Mouse (Mus musculus) forebrain, postnatal 0 days (tissue): ENCODE measurements at regions not wholly inside any gene's neighbourhood (a gene's known extent, or its start where the extent isn't known, plus 50 kb on each side); places are given as distances from the start of the nearest gene placed in this dataset.

Experiments used
- ATAC-seq: fragments of 200-750 bp; cut with Nextera tagmentation; 2 replicates; pipeline ENCODE4 v1.8.0; 2017; ENCODE audit warnings: mild to moderate bottlenecking, moderate library complexity
- DNase-seq: peaks from one replicate; pipeline ENCODE4 v3.0.0-alpha.2; 2015
- H3K27ac ChIP-seq: fragments of 300-500 bp; sonication (generic); 2 replicates; pipeline ENCODE4 v1.5.1; 2014; ENCODE audit warnings: low read depth, mild to moderate bottlenecking, antibody characterized with exemption, low read length, moderate library complexity, mixed read lengths
- H3K27me3 ChIP-seq: fragments of 300-500 bp; sonication (generic); 2 replicates; pipeline ENCODE4 v1.6.1; 2014; ENCODE audit warnings: mild to moderate bottlenecking, low read length, mixed read lengths; ENCODE audit not compliant: insufficient read depth
- H3K36me3 ChIP-seq: fragments of 300-500 bp; sonication (generic); 2 replicates; pipeline ENCODE4 v1.6.1; 2014; ENCODE audit warnings: mild to moderate bottlenecking, moderate library complexity; ENCODE audit not compliant: insufficient read depth
- H3K4me1 ChIP-seq: fragments of 300-500 bp; sonication (generic); 2 replicates; pipeline ENCODE4 v1.6.1; 2014; ENCODE audit warnings: antibody characterized with exemption; ENCODE audit not compliant: insufficient read depth
- H3K4me2 ChIP-seq: fragments of 300-500 bp; sonication (generic); 2 replicates; pipeline ENCODE4 v1.6.1; 2014; ENCODE audit warnings: low read depth, mild to moderate bottlenecking, moderate library complexity
- H3K4me3 ChIP-seq: fragments of 300-500 bp; sonication (generic); 2 replicates; pipeline ENCODE4 v1.5.1; 2014; ENCODE audit warnings: low read depth, low read length, mixed read lengths
- H3K9ac ChIP-seq: fragments of 300-500 bp; sonication (generic); 2 replicates; pipeline ENCODE4 v1.6.1; 2014; ENCODE audit warnings: mild to moderate bottlenecking
- H3K9me3 ChIP-seq: fragments of 300-500 bp; sonication (generic); 2 replicates; pipeline ENCODE4 v1.6.1; 2016; ENCODE audit warnings: low read length
- CTCF ChIP-seq: sonication (generic); IDR thresholded peaks from 2 replicates; pipeline ENCODE4 v1.5.1; 2016; ENCODE audit warnings: antibody characterized with exemption, control low read depth, low read depth
- WGBS: fragments of 180-500 bp; shearing (Covaris S2); extraction: QIAGEN DNeasy Blood & Tissue Kit; methylation state at CpG from one replicate; pipeline ENCODE4 v1.1.7; 2014; 5-methylcytosine and 5-hydroxymethylcytosine counted together

DNA sequence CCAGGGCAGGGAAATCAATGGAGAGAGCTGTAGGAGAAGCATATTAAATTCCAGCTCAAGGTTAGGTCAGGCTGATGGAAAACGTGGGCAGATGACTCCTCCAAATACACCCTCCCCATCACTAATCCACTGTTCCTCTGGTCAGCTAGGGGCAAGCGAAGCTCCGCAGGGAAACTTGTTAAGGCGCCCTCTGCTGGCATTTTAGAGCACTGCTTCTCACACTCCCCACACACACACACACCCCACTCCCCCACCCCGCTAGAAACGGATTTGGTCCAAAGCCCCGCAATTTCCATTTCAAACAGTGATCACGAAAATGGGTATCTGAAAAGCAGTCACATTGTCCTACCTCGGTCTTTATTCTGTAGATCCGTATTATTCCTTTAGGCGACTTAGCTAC lies 259.0 kb upstream of the Gpc5 start:
- H3K9ac ChIP-seq, result no peak overlapping the region
- H3K36me3 ChIP-seq, result no peaks in the 10 kb centered on the region
- H3K27ac ChIP-seq, result no peak overlapping the region
- 0 out of 2 replicates have a peak, but pooled peaks have one; percentile 7 for TF ChIP-seq CTCF
- H3K4me2 ChIP-seq, result no peak overlapping the region
- H3K9me3 ChIP-seq, result no peaks in the 10 kb centered on the region
- no peaks in the 10 kb centered on the region for H3K27me3 ChIP-seq
- ATAC-seq (no peak; the same call in 1 of the 2 replicates), DNase-seq (no peak)
- WGBS, result 69% methylated on average over 11 of the region's 11 CpGs
- H3K4me1 ChIP-seq, result no peaks in the 10 kb centered on the region
- H3K4me3 ChIP-seq, result no peak overlapping the region

GRCm38 (mm10) chr14:114836723-114837349 lies 255.2 kb upstream of the Gpc5 start:
- no peaks in the 10 kb centered on the region for H3K9me3 ChIP-seq
- ATAC-seq, result no peak
- no peak overlapping the region for H3K4me2 ChIP-seq
- 54% methylated on average over 3 of the region's 3 CpGs for WGBS
- H3K27me3 ChIP-seq, result no peaks in the 10 kb centered on the region
- DNase-seq, result no peak
- no peak overlapping the region for H3K27ac ChIP-seq
- no peak for TF ChIP-seq CTCF
- H3K36me3 ChIP-seq, result no peaks in the 10 kb centered on the region
- no peaks in the 10 kb centered on the region for H3K4me1 ChIP-seq
- no peak overlapping the region for H3K9ac ChIP-seq
- H3K4me3 ChIP-seq, result no peak overlapping the region

DNA sequence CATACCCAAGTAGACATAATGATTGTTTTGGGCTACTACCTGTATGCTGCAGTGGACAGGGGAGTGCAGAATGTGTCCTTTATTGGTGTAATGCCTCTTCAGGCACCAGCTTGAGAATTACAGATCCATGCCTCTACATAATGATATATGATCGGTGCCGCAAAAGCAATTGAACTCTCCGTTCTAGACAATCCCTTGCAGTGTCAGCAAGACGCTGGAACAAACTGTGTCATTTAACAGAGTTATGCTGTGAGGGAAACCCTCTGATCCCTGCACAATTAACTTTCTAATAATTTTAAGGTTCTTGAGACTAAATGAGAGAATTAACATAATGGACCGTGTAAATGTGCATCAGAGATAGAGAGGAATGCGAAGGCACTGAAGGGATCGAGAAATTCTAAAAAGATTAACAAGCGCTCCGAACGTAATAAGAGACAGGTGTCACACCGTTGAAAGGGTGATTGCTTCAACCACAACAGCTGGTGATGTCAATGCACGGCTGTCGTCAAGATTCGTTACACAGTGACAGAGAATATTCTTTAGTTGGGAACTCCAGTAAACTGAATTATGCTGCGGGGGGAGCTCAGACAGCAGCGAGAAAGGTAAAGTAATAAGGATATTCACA lies 254.3 kb upstream of the Gpc5 start:
- H3K4me1 ChIP-seq, result no peaks in the 10 kb centered on the region
- peak overlapping the region; percentile 14 for H3K4me2 ChIP-seq
- no peak overlapping the region for H3K4me3 ChIP-seq
- ATAC-seq, result no peak
- H3K27me3 ChIP-seq, result no peaks in the 10 kb centered on the region
- H3K9ac ChIP-seq, result no peak overlapping the region; the same call in 1 of the 2 replicates
- DNase-seq, result no peak
- TF ChIP-seq CTCF, result no peak
- WGBS, result 18% methylated on average over 16 of the region's 16 CpGs
- no peak overlapping the region for H3K27ac ChIP-seq
- H3K36me3 ChIP-seq, result no peaks in the 10 kb centered on the region
- no peaks in the 10 kb centered on the region for H3K9me3 ChIP-seq

DNA sequence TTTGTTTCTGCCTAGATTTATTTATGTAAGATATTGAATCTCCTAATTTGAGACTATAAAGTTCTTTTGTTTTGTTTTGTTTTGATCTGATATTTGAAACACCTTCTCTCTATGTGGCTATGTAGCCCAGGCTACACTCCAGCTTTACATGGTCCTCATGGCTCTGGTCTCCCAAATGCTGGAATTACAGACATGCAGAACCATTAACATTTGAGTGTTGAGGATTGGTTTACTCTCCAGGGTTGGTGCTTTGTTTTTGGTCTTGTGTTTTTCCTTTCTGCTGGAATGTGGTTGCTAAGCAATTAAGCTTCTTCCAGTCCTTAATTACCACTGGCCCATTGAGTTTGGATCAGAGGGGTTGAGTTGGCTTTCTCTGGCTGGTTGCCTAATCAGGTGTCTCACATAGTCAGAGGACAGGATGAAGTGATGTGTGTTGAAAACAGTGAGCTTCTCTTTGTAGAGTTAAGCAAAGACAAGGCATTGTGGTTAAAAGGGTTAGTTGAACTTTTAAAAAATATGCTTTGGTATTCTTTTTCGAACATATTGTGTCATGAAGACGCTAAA lies 252.6 kb upstream of the Gpc5 start:
- no peak overlapping the region for H3K4me2 ChIP-seq
- H3K9ac ChIP-seq, result no peak overlapping the region
- no peaks in the 10 kb centered on the region for H3K27me3 ChIP-seq
- no peak for DNase-seq
- ATAC-seq, result no peak
- H3K4me3 ChIP-seq, result no peak overlapping the region
- H3K9me3 ChIP-seq, result no peaks in the 10 kb centered on the region
- no peaks in the 10 kb centered on the region for H3K4me1 ChIP-seq
- H3K36me3 ChIP-seq, result no peaks in the 10 kb centered on the region
- TF ChIP-seq CTCF, result no peak
- 12% methylated on average over 2 of the region's 2 CpGs for WGBS
- H3K27ac ChIP-seq, result no peak overlapping the region

- WGBS, result 80% methylated on average over 5 of the region's 5 CpGs
- no peak overlapping the region for H3K9ac ChIP-seq
- H3K4me3 ChIP-seq, result no peak overlapping the region
- H3K27ac ChIP-seq, result no peak overlapping the region
- no peak for TF ChIP-seq CTCF
- H3K4me2 ChIP-seq, result no peak overlapping the region
- ATAC-seq, result no peak
- H3K36me3 ChIP-seq, result no peaks in the 10 kb centered on the region
- H3K9me3 ChIP-seq, result no peaks in the 10 kb centered on the region
- H3K27me3 ChIP-seq, result no peaks in the 10 kb centered on the region
- no peak for DNase-seq
- no peaks in the 10 kb centered on the region for H3K4me1 ChIP-seq
These were observed 251.2 kb upstream of the Gpc5 start for GRCm38 (mm10) chr14:114840766-114841165.

DNA sequence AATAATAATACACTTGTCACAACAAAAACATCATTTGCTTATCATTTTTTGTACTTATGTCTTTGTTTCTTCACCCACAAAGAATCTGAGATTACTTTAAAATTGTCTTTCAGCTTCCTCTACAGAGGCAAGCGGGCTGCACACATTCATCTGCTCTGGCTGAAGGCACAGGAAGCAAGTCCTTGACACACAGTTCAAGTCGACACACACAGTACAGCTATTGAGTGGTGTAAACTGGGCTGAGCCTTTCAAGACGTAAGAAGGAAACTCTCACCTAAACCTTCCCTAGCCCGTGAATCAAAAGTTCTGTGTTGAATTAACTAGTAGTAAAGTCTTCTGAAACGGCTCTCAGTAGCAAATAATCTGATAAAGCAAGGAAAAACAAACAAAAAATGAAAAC lies 250.5 kb upstream of the Gpc5 start:
- Histone ChIP-seq H3K4me1 (no peaks in the 10 kb centered on the region), H3K9me3 (no peaks in the 10 kb centered on the region), H3K4me2 (no peak overlapping the region), H3K36me3 (no peaks in the 10 kb centered on the region), H3K27ac (no peak overlapping the region), H3K9ac (no peak overlapping the region), H3K27me3 (no peaks in the 10 kb centered on the region), H3K4me3 (no peak overlapping the region)
- ATAC-seq (no peak), DNase-seq (no peak)
- WGBS, result 64% methylated on average over 5 of the region's 5 CpGs
- no peak for TF ChIP-seq CTCF

GRCm38 (mm10) chr14:114842327-114842726 lies 249.7 kb upstream of the Gpc5 start:
- Histone ChIP-seq H3K4me3 (no peak overlapping the region), H3K4me2 (no peak overlapping the region), H3K36me3 (no peaks in the 10 kb centered on the region), H3K9me3 (no peaks in the 10 kb centered on the region), H3K27me3 (no peaks in the 10 kb centered on the region), H3K27ac (no peak overlapping the region), H3K9ac (no peak overlapping the region), H3K4me1 (no peaks in the 10 kb centered on the region)
- ATAC-seq, result no peak
- TF ChIP-seq CTCF, result no peak
- 86% methylated on average over 8 of the region's 8 CpGs for WGBS
- no peak for DNase-seq
